Mouse (Mus musculus) granulocyte monocyte progenitor cell, adult 5-6 weeks (primary cell): ENCODE results near the gene Mchr1. TPM values are rescaled to one million over a fixed set of nuclear protein-coding genes. Genes with fewer than 3 reads are reported as not detected.

Source experiments
- ATAC-seq: replicated peaks from 2 replicates; pipeline ENCODE4 v1.8.0; 2016; ENCODE audit warnings: mild to moderate bottlenecking, moderate TSS enrichment, inconsistent platforms; ENCODE audit not compliant: poor library complexity, severe bottlenecking
- total RNA-seq, 2 experiments: library from RNA; stranded (forward) in 1 of 2; stranded (reverse) in 1 of 2; fragments of 200-712, 200-1000 nt in 1 of 2; fragments of >200 nt in 1 of 2; fragmentation: Nextera tagmentation in 1 of 2; gene quantifications; 2 replicates each; pipeline ENCODE4 v1.2.3; 2014 to 2017

Mchr1 gene
- total RNA-seq, 2 experiments from 2014 or later: not detected

DNA sequence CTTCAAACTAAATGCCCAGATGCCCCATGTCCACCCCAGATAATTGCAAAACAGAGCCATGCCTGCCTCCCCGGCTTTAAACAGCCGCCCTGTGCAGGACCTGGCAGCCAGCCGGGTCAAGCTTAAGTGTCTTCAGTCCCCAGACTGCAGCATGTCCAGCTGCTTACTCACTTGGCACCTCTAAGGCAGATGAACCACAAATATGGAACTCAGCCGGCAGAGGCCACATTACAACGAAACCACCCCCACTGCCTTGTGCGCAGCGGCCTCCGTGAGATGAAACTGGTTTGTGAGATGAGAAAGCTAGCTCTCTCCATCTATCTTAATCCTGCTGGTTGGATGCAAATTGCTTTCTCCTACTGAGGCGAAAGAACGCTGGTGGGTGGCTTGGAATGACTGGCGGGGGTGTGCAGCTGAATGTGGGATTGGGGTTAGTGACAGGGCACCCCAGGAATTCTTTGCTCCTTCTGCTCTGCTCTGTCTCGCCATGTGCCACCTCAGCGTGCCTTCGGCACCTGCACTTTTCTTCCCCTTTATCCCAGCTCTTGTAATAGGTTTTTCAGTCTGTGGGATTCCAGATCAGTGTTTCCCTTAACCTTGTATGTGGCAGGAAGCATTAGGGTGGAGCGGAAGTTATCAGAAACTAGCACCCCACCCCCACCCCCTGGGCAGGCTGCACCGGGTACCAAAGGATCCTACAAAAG lies 29.2 kb downstream of the Mchr1 start:
- no peak for ATAC-seq

DNA sequence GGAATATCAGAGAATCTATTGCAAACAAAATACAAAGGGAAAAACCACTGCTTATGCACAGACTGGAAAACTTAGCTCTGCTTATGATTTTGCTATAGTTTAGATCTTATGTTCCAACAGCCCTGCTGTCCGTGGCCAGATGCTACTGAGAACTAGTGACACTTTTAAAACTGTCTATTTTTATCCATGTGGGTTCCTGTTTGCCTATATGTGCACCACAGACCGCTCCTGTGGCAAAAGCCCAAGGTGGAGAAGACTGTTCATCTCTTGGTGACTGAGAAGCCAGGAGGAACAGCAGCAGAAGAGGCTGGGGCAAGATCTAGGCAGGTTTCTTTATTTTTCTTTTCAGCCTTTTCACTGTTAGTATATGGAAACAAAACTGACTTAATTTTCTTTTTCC lies 32.1 kb downstream of the Mchr1 start:
- ATAC-seq: no peak

DNA sequence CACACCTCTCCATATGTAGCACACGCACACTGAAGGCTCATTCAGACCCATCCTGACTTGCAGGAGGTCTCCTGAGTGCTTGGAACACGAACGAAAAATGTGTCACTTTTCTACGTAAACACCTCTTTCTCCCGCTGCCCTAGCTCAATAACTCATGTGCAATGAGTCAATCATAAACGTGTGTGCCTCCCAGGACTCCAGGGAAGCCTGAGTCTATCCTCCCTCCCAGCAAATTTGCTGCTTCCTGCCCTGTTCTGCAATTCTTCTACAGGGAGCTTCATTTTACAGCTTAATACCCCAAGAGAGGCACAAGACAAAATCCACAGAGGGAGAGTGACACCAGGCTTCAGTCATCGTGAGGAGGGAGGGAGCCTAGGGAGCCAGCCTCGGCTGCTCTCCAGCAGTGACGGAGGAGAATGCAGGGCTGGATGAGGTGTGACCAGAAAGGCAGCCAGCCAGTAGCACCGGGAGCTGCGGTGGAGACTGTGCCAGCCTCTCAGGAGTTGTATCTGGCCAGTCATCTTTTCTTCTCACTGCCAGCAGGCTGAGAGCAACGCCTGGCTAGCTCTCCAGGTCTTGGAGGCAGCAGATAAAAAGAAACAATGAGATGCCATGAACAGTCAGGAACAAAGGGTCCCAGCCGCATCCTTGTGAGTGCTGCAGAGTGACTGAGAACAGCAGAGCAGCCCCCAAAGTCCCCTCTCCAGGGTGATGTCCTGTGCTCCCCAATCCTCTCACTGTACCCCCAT lies 37.2 kb downstream of the Mchr1 start:
- no peak for ATAC-seq

DNA sequence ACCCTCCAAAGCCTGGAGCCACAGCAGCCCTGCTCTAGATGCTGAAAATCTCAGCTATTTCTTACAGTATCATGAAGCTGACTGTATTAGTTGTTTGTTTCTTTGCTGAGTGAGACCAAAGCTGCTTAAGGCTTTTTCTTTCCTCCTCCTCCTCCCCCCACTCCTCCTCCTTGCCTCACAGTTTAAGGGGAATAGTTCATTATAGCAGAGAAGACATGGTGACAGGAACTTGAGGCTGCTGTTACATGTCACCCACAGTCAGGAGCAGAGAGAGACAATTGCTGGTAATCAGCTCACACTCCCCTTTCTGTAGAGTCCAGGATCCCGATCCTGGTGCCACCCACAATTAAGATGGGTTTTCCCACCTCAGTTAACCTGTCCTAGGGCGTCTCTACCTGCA lies 38.1 kb downstream of the Mchr1 start:
- no peak for ATAC-seq

DNA sequence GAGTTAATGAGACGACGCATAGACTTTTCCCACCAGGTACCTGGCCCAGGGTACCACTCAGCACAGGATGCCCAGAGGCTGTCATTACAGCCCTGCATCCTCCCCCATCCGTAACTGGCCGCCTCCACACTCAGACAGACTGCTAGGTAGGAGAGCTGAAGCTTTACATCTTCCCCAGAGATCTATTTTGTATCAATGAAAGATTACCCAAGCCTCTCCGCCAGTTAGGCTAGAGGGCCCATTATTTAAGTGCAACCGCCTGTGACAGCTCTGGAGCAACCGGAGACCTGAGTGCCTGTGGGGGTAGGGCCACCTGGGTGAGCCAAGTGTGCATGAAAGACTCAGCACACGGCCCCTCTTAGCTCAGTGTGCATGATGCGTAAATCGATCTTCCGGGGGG lies 42.6 kb downstream of the Mchr1 start:
- ATAC-seq: no peak

DNA sequence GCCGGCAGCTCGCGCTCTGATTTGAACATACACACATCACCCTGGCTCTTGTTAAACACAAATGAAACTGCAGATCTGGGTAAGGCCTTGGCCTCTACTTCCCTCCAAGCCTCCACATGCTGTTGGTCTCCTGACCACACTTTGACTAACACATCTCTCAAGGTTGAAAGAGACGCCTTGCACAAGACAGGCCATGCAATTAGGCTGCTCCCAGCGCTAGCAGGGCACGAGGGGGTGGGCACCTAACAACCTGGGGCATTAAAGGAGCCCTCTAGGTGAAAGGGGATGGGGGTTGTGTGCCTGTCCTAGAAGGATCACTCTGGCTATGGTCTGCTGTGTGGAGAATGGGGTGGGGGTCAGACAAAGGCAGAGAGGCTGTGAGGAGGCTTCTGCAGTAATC lies 43.4 kb downstream of the Mchr1 start:
- ATAC-seq: no peak

DNA sequence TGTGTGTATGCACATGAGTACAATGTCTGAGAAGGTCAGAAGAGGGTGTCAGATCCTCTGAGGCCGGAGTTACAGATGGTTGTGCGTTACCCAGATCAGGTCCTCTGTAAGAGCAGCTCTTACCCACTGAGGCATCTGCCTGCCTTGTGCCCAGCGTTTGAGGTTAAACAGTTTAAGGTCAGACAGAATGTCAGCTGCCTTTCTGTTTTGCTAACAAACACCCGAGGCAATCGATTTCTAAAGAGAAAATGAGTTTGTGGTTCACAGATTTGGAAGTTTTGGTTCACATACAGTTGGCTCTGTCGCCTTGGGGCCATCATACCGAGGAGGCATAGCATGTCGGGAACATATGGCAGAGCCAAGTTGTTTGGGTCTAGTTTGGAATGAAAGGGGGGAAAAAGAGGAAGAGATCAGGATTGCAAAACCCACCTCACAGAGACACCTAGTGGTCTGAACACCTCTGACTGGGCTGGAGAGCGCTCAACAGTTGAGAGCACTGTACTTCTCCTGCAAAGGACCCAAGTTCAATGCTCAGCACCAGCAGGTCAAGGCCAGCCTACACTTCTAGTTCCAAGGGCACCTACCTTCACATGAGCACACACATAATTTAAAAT lies 48.9 kb downstream of the Mchr1 start:
- ATAC-seq: peak; percentile 30; the same call in 1 of the 2 replicates

Other genes starting within 250 kb of the Mchr1 start
- gene Mrtfa, start 44.7 kb upstream of the Mchr1 start, total RNA-seq (2014; fragmentation: Nextera tagmentation): 30.9 and 36.9 TPM in 2 replicates
- gene Mrtfa, start 44.7 kb upstream of the Mchr1 start, total RNA-seq (2017): 11.1 and 12.6 TPM in 2 replicates
- gene Slc25a17, start 125.3 kb downstream of the Mchr1 start, total RNA-seq (2014; fragmentation: Nextera tagmentation): 66.2 and 71.3 TPM in 2 replicates
- gene Slc25a17, start 125.3 kb downstream of the Mchr1 start, total RNA-seq (2017): 69.2 and 87.4 TPM in 2 replicates
- gene St13, start 164.6 kb downstream of the Mchr1 start, total RNA-seq (2014; fragmentation: Nextera tagmentation): 134 and 171 TPM in 2 replicates
- gene St13, start 164.6 kb downstream of the Mchr1 start, total RNA-seq (2017): 292 and 310 TPM in 2 replicates
- gene Xpnpep3, start 164.6 kb downstream of the Mchr1 start, total RNA-seq (2014; fragmentation: Nextera tagmentation): 14.8 and 17.3 TPM in 2 replicates
- 17.1 and 22.4 TPM in 2 replicates for gene Xpnpep3, start 164.6 kb downstream of the Mchr1 start, total RNA-seq (2017)
- not detected in 2 replicates for gene Dnajb7, start 172.8 kb downstream of the Mchr1 start, total RNA-seq (2014; fragmentation: Nextera tagmentation)
- gene Dnajb7, start 172.8 kb downstream of the Mchr1 start, total RNA-seq (2017): not detected in 2 replicates
- 251 and 317 TPM in 2 replicates for gene Rbx1, start 230.8 kb downstream of the Mchr1 start, total RNA-seq (2014; fragmentation: Nextera tagmentation)
- gene Rbx1, start 230.8 kb downstream of the Mchr1 start, total RNA-seq (2017): 170 and 241 TPM in 2 replicates